Mouse (Mus musculus) leukemia stem cell, adult 10-12 weeks (primary cell): ENCODE measurements around the gene Rnf126. TPM values are rescaled to one million over a fixed set of nuclear protein-coding genes. Genes with fewer than 3 reads are reported as not detected.

Experiments used
- polyA plus RNA-seq: library from polyadenylated mRNA; stranded (reverse); fragments of >175 nt; gene quantifications from 2 replicates; pipeline ENCODE4 v1.2.3, GENCODE M21; 2012; ENCODE audit warnings: low replicate concordance

Gene Rnf126
- polyA plus RNA-seq, result 437 and 591 TPM in 2 replicates

GRCm38 (mm10) chr10:79766508-79767325 lies at the start of gene Rnf126:
TSS of gene Rnf126 (minus strand) at chr10:79766952.

DNA sequence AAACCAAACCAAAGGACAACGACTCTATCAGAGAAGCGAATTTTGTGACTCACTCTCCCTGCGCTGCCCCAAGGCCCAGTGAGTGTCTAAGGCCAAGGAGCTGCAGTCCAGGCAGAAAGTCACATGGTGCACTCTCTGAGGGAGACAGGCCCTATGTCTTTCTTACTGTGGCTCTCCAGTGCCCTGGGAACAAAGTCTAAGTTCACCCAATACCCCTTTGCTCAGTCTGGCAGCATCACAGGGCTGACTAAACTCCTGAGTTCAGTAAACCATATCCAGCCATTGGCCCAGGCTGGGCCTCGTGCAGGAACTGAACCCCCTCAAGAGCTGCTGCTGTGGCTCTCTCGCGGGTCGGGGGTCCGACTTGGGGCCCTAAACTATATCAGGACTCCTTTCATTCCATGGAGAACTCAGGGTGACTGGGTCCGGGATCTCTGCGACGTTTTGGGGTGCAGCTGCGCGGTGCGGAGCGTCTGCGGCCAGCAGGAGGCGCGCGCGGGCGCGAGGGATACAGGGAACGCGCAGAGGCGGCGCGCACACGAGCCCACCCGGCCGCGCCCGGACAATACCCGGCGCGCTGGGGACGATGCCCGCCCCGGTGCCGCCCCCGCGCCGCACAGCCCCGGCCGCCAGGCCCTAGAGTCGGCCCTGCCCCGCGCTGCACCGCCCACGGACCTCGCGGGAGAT lies 26.4 kb upstream of the Rnf126 start, which contains the start of gene Palm:
TSS of gene Palm (plus strand) at position 522 of the 687 bp plus-strand sequence.

DNA sequence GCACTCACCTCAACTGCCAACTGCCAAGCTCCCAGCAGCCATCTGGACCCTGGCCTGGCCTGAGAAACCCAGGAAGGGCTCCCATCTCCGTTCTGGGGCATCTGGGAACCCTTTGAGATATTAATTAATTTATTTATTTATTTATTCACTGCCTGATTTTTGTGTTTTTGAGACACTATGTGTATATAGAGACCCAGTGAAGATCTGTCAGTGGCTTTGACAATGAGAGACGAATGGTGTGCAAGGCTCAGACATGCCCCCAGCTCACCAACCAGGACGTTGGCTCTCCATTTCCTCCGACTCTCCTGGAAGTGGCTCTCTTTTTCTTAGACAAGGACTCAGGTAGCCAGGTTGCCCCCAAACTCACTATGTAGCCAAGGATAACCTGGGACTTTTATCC lies 24.1 kb upstream of the Rnf126 start, which contains the start of gene Prss57:
TSS of gene Prss57 (minus strand) at position 101 of the 400 bp plus-strand sequence.

DNA sequence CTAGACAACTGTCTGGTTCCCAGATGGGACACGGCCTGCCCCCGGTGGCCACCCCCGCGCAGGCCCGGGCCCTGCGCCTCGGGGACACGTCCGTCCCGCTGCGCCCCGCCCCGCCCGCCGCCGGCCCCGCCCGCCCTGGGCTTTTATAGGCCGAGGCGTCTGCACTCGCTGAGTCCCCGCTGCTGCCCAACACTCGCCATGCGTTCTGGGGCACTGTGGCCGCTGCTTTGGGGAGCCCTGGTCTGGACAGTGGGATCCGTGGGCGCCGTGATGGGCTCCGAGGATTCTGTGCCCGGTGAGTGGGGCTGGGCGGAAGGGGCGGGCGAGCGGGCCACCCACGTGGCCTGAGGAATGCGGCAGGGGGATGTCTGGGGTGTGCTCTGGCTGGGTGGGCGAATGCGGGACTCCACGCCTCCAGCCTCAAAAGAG lies 10.4 kb upstream of the Rnf126 start, which contains the start of gene Fstl3:
TSS of gene Fstl3 (plus strand) at position 170 of the 429 bp plus-strand sequence.

DNA sequence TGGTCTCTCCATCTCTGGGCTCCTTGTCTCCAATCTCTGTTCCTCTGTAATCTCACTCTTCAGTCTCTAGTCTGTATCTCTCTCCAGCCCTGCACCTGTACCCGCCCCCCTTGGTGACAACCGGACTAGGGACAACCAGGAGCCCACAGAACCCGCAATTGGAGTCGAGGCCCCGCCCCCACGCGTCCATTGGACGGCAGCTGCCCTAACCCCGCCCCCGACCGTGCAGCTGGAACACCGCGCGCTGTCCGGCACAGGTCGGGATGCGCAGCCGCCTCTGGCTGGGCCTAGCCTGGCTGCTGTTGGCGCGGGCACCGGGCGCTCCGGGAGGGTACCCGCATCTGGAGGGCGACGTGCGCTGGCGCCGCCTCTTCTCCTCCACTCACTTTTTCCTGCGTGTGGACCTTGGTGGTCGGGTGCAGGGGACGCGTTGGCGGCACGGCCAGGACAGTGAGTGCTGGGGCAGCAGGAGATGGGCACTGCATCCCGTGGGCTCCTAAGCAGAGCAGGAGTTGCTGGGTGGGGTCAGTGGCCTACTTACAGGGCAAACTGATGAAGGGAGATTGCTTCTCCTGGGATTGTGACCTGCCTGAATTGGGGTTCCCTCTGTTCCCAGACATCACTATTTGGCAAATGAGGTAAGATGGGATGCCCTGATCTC lies 11.8 kb downstream of the Rnf126 start, which contains the start of gene Fgf22:
TSS of gene Fgf22 (plus strand) at position 221 of the 661 bp plus-strand sequence.

GRCm38 (mm10) chr10:79745898-79746773 lies 20.6 kb downstream of the Rnf126 start, which contains the start of gene Polrmt:
TSS of gene Polrmt (minus strand) at chr10:79746581.

GRCm38 (mm10) chr10:79716254-79716987 lies 50.3 kb downstream of the Rnf126 start, which contains the start of gene Hcn2:
TSS of gene Hcn2 (plus strand) at chr10:79716634.

Other genes starting within 250 kb of the Rnf126 start
- gene Plpp2, start 233.2 kb downstream of the Rnf126 start, polyA plus RNA-seq, result 13.2 and 27.3 TPM in 2 replicates
- gene Mier2, start 211.8 kb downstream of the Rnf126 start, polyA plus RNA-seq, result 82.6 and 91.5 TPM in 2 replicates
- gene Theg, start 179.6 kb downstream of the Rnf126 start, polyA plus RNA-seq, result not detected in 2 replicates
- 0.02 TPM in 1 of 2 replicates, not detected in the other for gene C2cd4c, start 152.9 kb downstream of the Rnf126 start, polyA plus RNA-seq
- 0.07 and 0.15 TPM in 2 replicates for gene Shc2, start 129.0 kb downstream of the Rnf126 start, polyA plus RNA-seq
- gene Odf3l2, start 121.2 kb downstream of the Rnf126 start, polyA plus RNA-seq, result not detected in 2 replicates
- gene Madcam1, start 102.4 kb downstream of the Rnf126 start, polyA plus RNA-seq, result 1.2 and 4.1 TPM in 2 replicates
- gene Tpgs1, start 97.6 kb downstream of the Rnf126 start, polyA plus RNA-seq, result 124 and 133 TPM in 2 replicates
- 509 and 614 TPM in 2 replicates for gene Cdc34, start 84.8 kb downstream of the Rnf126 start, polyA plus RNA-seq
- gene Gzmm, start 77.9 kb downstream of the Rnf126 start, polyA plus RNA-seq, result 0.73 and 5.0 TPM in 2 replicates
- 1,297 and 3,633 TPM in 2 replicates for gene Bsg, start 62.5 kb downstream of the Rnf126 start, polyA plus RNA-seq
- 3.5 and 7.7 TPM in 2 replicates for gene Hcn2, start 50.3 kb downstream of the Rnf126 start, polyA plus RNA-seq
- 55.2 and 56.1 TPM in 2 replicates for gene Polrmt, start 20.4 kb downstream of the Rnf126 start, polyA plus RNA-seq
- 0.23 TPM in 1 of 2 replicates, not detected in the other for gene Fgf22, start 11.9 kb downstream of the Rnf126 start, polyA plus RNA-seq
- gene Fstl3, start 10.3 kb upstream of the Rnf126 start, polyA plus RNA-seq, result 1.4 and 2.5 TPM in 2 replicates
- 0.16 TPM in 1 of 2 replicates, not detected in the other for gene Prss57, start 24.0 kb upstream of the Rnf126 start, polyA plus RNA-seq
- 6.9 and 13.2 TPM in 2 replicates for gene Palm, start 26.6 kb upstream of the Rnf126 start, polyA plus RNA-seq
- 0.45 TPM in 1 of 2 replicates, not detected in the other for gene Misp, start 54.0 kb upstream of the Rnf126 start, polyA plus RNA-seq
- 557 and 1,313 TPM in 2 replicates for gene Ptbp1, start 87.5 kb upstream of the Rnf126 start, polyA plus RNA-seq
- gene Prtn3, start 107.5 kb upstream of the Rnf126 start, polyA plus RNA-seq, result 10.8 and 17.6 TPM in 2 replicates
- gene Plppr3, start 107.7 kb upstream of the Rnf126 start, polyA plus RNA-seq, result 0.51 and 0.96 TPM in 2 replicates
- 4.2 and 5.4 TPM in 2 replicates for gene Elane, start 119.3 kb upstream of the Rnf126 start, polyA plus RNA-seq
- not detected in 2 replicates for gene Cfd, start 123.9 kb upstream of the Rnf126 start, polyA plus RNA-seq
- gene Med16, start 142.0 kb upstream of the Rnf126 start, polyA plus RNA-seq, result 54.4 and 61.9 TPM in 2 replicates
- not detected in 2 replicates for gene Gm26602, start 143.9 kb upstream of the Rnf126 start, polyA plus RNA-seq
- gene Kiss1r, start 150.0 kb upstream of the Rnf126 start, polyA plus RNA-seq, result 0.52 and 0.64 TPM in 2 replicates
- gene R3hdm4, start 154.3 kb upstream of the Rnf126 start, polyA plus RNA-seq, result 102 and 146 TPM in 2 replicates
- gene Arid3a, start 160.1 kb upstream of the Rnf126 start, polyA plus RNA-seq, result 59.2 and 117 TPM in 2 replicates
- 67.7 and 87.8 TPM in 2 replicates for gene Wdr18, start 193.2 kb upstream of the Rnf126 start, polyA plus RNA-seq
- 0.12 and 0.17 TPM in 2 replicates for gene Grin3b, start 203.8 kb upstream of the Rnf126 start, polyA plus RNA-seq
- 658 and 1,473 TPM in 2 replicates for gene Tmem259, start 217.4 kb upstream of the Rnf126 start, polyA plus RNA-seq
- 222 and 247 TPM in 2 replicates for gene Cnn2, start 221.6 kb upstream of the Rnf126 start, polyA plus RNA-seq
- 37.0 and 54.4 TPM in 2 replicates for gene Abca7, start 229.5 kb upstream of the Rnf126 start, polyA plus RNA-seq
- 156 and 353 TPM in 2 replicates for gene Arhgap45, start 249.7 kb upstream of the Rnf126 start, polyA plus RNA-seq